Mouse (Mus musculus) hematopoietic multipotent progenitor cell, adult 10-12 weeks (in vitro differentiated cells): ENCODE results near the gene Cldn6. TPM values are rescaled to one million over a fixed set of nuclear protein-coding genes. Genes with fewer than 3 reads are reported as not detected.

Experiments
- polyA plus RNA-seq: library from polyadenylated mRNA; stranded (reverse); fragments of >175 nt; gene quantifications from 2 replicates; pipeline ENCODE4 v1.2.3, GENCODE M21; 2012; ENCODE audit warnings: low replicate concordance

The Cldn6 gene
- polyA plus RNA-seq: not detected in 2 replicates

DNA sequence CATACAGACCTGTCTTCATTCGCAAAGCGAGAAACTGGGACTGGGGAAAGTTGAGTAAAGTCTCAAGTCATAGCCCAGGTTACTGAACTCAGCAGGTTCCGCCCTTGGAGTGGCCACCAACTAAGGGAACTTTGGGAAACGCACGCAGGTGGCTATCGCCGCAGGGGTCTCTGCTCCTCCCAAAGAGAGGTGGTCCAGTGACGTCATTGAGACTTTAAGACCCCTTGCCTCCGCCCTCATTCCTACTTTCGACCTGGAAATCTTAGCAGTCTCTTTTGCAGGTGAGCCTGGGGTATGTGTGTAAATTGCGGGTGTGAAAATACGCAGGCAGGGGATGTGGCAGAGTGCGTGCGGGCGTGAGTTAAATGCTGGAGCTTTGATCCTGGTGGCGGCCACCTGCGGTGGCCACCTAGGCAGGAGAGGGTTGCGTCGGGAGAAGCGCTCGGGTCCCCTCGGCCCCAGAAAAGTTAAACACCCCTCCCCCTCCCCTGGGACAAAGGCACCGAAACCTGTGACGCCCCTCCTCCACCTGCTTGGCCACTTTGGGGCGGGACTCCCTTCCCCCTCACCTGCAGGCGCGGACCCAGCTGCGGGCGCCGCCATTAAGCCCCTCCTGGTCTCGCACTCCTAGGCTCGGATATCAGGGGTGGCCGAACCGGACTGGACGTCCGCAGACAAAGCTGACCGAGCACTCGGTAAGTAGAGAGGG, at the start of gene Cldn6:
TSS of gene Cldn6 (plus strand) at position 123 of the 709 bp plus-strand sequence.

GRCm38 (mm10) chr17:23644613-23645495, 34.2 kb upstream of the Cldn6 start, which contains the start of gene Mmp25:
Mmp25 (minus strand) TSS chr17:23645277.

GRCm38 (mm10) chr17:23660117-23660875, 18.8 kb upstream of the Cldn6 start, which contains the start of gene Bicdl2:
Bicdl2 (plus strand) TSS chr17:23660506.

DNA sequence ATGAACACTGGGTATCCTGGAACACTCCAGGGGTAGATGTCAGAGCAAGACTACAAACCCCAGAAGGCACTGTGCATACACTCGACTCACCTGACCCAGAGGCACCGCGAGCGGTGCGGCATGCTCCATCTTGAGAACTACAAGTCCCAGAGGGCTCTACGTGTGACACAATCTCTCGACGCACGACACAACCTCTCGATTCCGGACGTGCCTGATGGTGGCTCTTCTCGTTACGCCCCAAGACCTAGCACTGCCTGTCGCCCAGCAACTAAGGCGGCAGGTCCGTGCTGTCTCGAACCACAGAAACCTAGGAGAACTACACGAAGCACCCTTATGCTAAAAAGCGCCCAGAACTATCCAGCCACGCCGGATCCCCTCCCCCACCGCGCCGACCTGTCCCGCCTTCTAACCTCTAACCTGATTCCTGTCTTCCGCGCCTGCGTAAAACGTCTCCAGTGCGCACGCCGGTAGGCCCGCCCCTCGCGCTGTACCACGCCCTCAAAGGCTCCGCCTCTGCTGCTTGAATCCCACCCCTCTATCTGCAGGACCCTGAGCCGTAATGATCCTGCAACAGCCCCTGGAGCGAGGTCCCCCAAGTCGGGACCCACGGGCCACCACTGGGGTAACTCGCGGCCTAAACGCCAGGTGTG, 5.5 kb upstream of the Cldn6 start, which contains the start of the genes Hcfc1r1 and Thoc6:
TSS of gene Hcfc1r1 (plus strand) at position 173 of the 650 bp plus-strand sequence.
TSS of gene Thoc6 (minus strand) at position 459 of the 650 bp plus-strand sequence.

GRCm38 (mm10) chr17:23677236-23677679, 1.8 kb upstream of the Cldn6 start, which contains the start of gene Tnfrsf12a:
Tnfrsf12a (minus strand) TSS chr17:23677468.

DNA sequence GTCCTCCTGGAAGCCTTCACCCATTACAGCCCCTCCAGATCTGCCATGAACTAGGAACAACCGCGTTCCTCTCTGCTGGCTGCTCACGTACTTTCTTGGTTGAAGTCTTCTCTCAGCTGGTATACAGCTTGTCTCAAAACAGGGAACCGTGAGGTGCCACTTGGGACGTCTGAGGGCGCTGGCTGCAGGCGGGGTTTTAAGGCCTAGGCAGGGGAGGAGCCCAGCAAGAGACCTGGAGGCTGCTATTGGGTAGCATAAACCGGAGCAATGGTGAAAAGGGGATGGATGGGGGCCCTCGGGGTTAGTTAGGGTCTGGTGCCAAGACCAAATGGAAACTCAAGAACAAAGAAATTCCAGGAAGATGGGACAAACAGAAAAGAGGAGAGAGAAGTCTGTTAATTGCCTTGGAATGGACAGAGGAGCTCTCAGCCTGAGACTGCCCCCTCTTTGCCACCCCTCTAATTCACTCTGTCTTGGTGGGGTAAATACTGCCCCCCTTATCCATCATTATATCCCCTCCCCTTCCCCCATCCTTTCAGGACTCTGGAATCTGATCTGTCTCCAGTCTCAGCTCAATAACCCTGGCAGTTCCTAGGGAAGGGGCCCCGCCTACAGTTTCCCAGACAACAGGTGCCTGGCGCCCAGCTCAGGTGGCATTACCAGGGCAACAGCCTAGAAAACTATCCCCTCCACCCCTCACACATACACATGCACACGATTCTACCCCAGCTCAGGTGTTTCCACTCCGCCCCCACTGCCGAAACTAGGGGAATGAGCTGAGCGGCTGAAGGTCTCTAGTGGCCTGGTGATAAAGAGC, 5.0 kb downstream of the Cldn6 start, which contains the start of gene Cldn9:
TSS of gene Cldn9 (minus strand) at position 171 of the 817 bp plus-strand sequence.

DNA sequence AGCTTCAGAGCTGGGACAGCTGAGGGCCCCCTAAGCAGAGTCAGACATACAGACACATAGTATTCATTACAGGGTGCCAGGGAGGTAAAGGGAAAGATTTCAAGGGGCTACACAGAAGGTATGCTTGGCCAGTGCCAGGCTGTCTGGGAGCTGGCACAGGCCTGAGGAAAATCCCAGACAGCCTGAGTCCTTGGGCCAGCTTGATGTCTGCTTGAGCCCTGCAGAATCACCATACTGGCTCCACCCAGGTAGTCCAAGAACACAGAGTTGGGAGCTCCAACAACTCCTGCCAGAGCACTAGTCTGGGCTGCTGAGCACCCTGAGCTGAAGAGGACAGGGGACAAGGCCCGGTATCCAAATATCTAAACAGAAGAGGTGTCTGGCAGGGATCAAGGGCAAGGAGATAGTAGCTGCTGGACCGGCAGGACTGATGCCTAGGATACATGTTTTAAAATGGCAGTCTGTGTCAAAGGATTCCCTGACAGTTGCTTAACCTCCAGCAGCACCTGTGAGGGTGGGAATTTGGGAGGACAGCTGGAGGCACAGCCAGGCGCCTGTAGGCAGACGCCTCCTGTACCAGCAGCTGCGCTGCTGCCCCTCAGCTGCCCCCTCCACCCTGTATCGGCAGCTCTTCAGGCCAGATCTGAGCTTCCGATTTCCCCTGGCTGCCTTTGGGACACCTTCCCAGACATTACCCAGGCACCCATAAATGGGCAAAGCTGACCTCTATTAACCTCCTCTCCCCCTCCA, 43.5 kb downstream of the Cldn6 start, which contains the start of gene 1520401A03Rik:
TSS of gene 1520401A03Rik (minus strand) at position 408 of the 750 bp plus-strand sequence.

GRCm38 (mm10) chr17:23725999-23726757, 47.1 kb downstream of the Cldn6 start, which contains the start of gene Pkmyt1:
Pkmyt1 (plus strand) TSS chr17:23726336.

Other genes with a start within 250 kb of the Cldn6 start
- not detected in 2 replicates for gene Vmn2r117, start 199.6 kb upstream of the Cldn6 start, polyA plus RNA-seq
- gene Zfp213, start 115.0 kb upstream of the Cldn6 start, polyA plus RNA-seq: 13.9 and 35.3 TPM in 2 replicates
- gene Zfp13, start 79.8 kb upstream of the Cldn6 start, polyA plus RNA-seq: 0.14 and 0.28 TPM in 2 replicates
- gene Zscan10, start 78.4 kb upstream of the Cldn6 start, polyA plus RNA-seq: not detected in 2 replicates
- gene Mmp25, start 34.0 kb upstream of the Cldn6 start, polyA plus RNA-seq: 6.0 and 11.0 TPM in 2 replicates
- 0.13 and 0.51 TPM in 2 replicates for gene Bicdl2, start 18.7 kb upstream of the Cldn6 start, polyA plus RNA-seq
- gene Hcfc1r1, start 5.7 kb upstream of the Cldn6 start, polyA plus RNA-seq: 312 and 318 TPM in 2 replicates
- gene Thoc6, start 5.4 kb upstream of the Cldn6 start, polyA plus RNA-seq: 35.4 and 57.0 TPM in 2 replicates
- 5.3 and 7.1 TPM in 2 replicates for gene Tnfrsf12a, start 1.8 kb upstream of the Cldn6 start, polyA plus RNA-seq
- not detected in 2 replicates for gene Cldn9, start 4.8 kb downstream of the Cldn6 start, polyA plus RNA-seq
- not detected in 2 replicates for gene 1520401A03Rik, start 43.5 kb downstream of the Cldn6 start, polyA plus RNA-seq
- 73.1 and 119 TPM in 2 replicates for gene Pkmyt1, start 47.1 kb downstream of the Cldn6 start, polyA plus RNA-seq
- 3.4 and 7.7 TPM in 2 replicates for gene Paqr4, start 61.6 kb downstream of the Cldn6 start, polyA plus RNA-seq
- 0.36 and 1.4 TPM in 2 replicates for gene Kremen2, start 66.6 kb downstream of the Cldn6 start, polyA plus RNA-seq
- 45.9 and 68.9 TPM in 2 replicates for gene Flywch1, start 92.4 kb downstream of the Cldn6 start, polyA plus RNA-seq
- gene Flywch2, start 106.8 kb downstream of the Cldn6 start, polyA plus RNA-seq: 2.9 and 5.6 TPM in 2 replicates
- 277 and 500 TPM in 2 replicates for gene Srrm2, start 111.3 kb downstream of the Cldn6 start, polyA plus RNA-seq
- gene Elob, start 149.9 kb downstream of the Cldn6 start, polyA plus RNA-seq: 50.9 and 630 TPM in 2 replicates
- 0.54 and 1.6 TPM in 2 replicates for gene Prss33, start 156.8 kb downstream of the Cldn6 start, polyA plus RNA-seq
- gene Prss32, start 164.6 kb downstream of the Cldn6 start, polyA plus RNA-seq: 0.10 TPM in 1 of 2 replicates, not detected in the other
- gene Prss41, start 164.9 kb downstream of the Cldn6 start, polyA plus RNA-seq: 2.9 and 3.0 TPM in 2 replicates
- gene Prss21, start 188.8 kb downstream of the Cldn6 start, polyA plus RNA-seq: 0.15 TPM in 1 of 2 replicates, not detected in the other
- gene Dcpp1, start 201.6 kb downstream of the Cldn6 start, polyA plus RNA-seq: not detected in 2 replicates
- gene Dcpp2, start 201.6 kb downstream of the Cldn6 start, polyA plus RNA-seq: not detected in 2 replicates
- gene Dcpp3, start 238.2 kb downstream of the Cldn6 start, polyA plus RNA-seq: not detected in 2 replicates